Mouse (Mus musculus) large intestine, adult 2 months (tissue): ENCODE measurements around the gene Prss8. TPM values are rescaled to one million over a fixed set of nuclear protein-coding genes. Genes with fewer than 3 reads are reported as not detected.

Experiments
- polyA plus RNA-seq: library from polyadenylated mRNA; depleted of rRNA; stranded (reverse); fragments of >200 nt; gene quantifications from 2 replicates; pipeline ENCODE4 v1.2.3, GENCODE M21; 2012; rRNA removed

Gene Prss8
- polyA plus RNA-seq, 1 experiment = 34.9 TPM

Other genes starting within 250 kb of the Prss8 start
- 17.5 and 21.2 TPM in 2 replicates for gene Bcl7c, start 221.2 kb downstream of the Prss8 start, polyA plus RNA-seq
- 3.0 and 3.4 TPM in 2 replicates for gene Ctf1, start 217.4 kb downstream of the Prss8 start, polyA plus RNA-seq
- gene Ctf2, start 197.9 kb downstream of the Prss8 start, polyA plus RNA-seq = not detected in 2 replicates
- 28.6 and 34.4 TPM in 2 replicates for gene Fbxl19, start 185.6 kb downstream of the Prss8 start, polyA plus RNA-seq
- gene Orai3, start 160.3 kb downstream of the Prss8 start, polyA plus RNA-seq = 15.7 and 20.5 TPM in 2 replicates
- 6.7 and 6.8 TPM in 2 replicates for gene Setd1a, start 153.4 kb downstream of the Prss8 start, polyA plus RNA-seq
- gene Gm49388, start 144.5 kb downstream of the Prss8 start, polyA plus RNA-seq = not detected in 2 replicates
- 55.9 and 69.1 TPM in 2 replicates for gene Hsd3b7, start 129.5 kb downstream of the Prss8 start, polyA plus RNA-seq
- gene Stx4a, start 105.8 kb downstream of the Prss8 start, polyA plus RNA-seq = 64.0 and 81.2 TPM in 2 replicates
- gene Stx1b, start 105.6 kb downstream of the Prss8 start, polyA plus RNA-seq = 1.7 and 3.1 TPM in 2 replicates
- gene Zfp646, start 53.9 kb downstream of the Prss8 start, polyA plus RNA-seq = 12.8 and 19.5 TPM in 2 replicates
- 5.4 and 5.9 TPM in 2 replicates for gene Zfp668, start 53.3 kb downstream of the Prss8 start, polyA plus RNA-seq
- 0.80 and 1.1 TPM in 2 replicates for gene Prss53, start 39.1 kb downstream of the Prss8 start, polyA plus RNA-seq
- gene Gm21974, start 34.6 kb downstream of the Prss8 start, polyA plus RNA-seq = not detected in 2 replicates
- 69.3 and 83.9 TPM in 2 replicates for gene Vkorc1, start 34.5 kb downstream of the Prss8 start, polyA plus RNA-seq
- gene Bckdk, start 26.0 kb downstream of the Prss8 start, polyA plus RNA-seq = 82.2 and 87.5 TPM in 2 replicates
- gene Kat8, start 17.6 kb downstream of the Prss8 start, polyA plus RNA-seq = 14.2 and 14.8 TPM in 2 replicates
- gene Prss36, start 16.6 kb upstream of the Prss8 start, polyA plus RNA-seq = 3.2 and 4.4 TPM in 2 replicates
- gene Fus, start 37.4 kb upstream of the Prss8 start, polyA plus RNA-seq = 187 and 218 TPM in 2 replicates
- gene Pycard, start 63.8 kb upstream of the Prss8 start, polyA plus RNA-seq = 928 and 1,122 TPM in 2 replicates
- gene Trim72, start 73.8 kb upstream of the Prss8 start, polyA plus RNA-seq = 6.8 and 9.8 TPM in 2 replicates
- 10.1 and 14.0 TPM in 2 replicates for gene Itgam, start 132.5 kb upstream of the Prss8 start, polyA plus RNA-seq
- gene Gm49368, start 132.6 kb upstream of the Prss8 start, polyA plus RNA-seq = 0.02 and 0.04 TPM in 2 replicates
- gene Itgax, start 199.4 kb upstream of the Prss8 start, polyA plus RNA-seq = 6.7 and 13.6 TPM in 2 replicates
- 1.1 and 1.5 TPM in 2 replicates for gene Itgad, start 224.3 kb upstream of the Prss8 start, polyA plus RNA-seq